Mouse (Mus musculus): ENCODE results near the gene Psmd4. TPM values are rescaled to one million over a fixed set of nuclear protein-coding genes. Genes with fewer than 3 reads are reported as not detected.

Psmd4 gene
- total and polyA plus RNA-seq, 2 experiments from 2014 or later, result 210 to 272 TPM

DNA sequence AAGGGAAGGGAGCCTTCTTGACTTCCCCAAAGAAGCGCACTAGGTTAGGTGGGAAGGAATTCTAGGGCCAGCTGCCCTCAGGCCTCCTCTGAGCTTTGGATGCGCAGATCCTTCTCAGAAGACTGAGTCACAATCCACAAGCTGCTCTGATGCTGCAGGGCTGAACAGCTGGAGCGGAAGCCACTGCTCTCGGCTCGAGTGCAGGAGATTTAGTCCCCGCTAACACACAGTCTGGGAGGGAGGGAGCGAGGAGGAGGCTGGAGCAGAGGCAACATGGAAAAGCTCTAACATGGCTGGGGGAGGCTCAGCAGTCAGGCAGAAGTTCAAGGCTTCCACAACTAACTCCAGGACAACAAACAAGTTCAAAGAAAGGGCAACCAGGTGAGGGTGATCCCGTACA, 15.7 kb upstream of the Psmd4 start:
- DNase-seq (ENCODE audit: low spot score) (no peak), ATAC-seq (no peak)
- H3K4me2 ChIP-seq (ENCODE audit: low read depth, low read length), result no peak overlapping the region
- no peaks in the 10 kb centered on the region for H3K27me3 ChIP-seq (ENCODE audit: insufficient read depth, low read length)
- no peak for TF ChIP-seq CTCF (IDR thresholded peaks at IDR 0.05; ENCODE audit: low read depth)
- peaks cover 47% of the 10 kb centered on the region for H3K36me3 ChIP-seq (ENCODE audit: insufficient read depth, low read length)
- WGBS, result 83% methylated on average over 8 of the region's 8 CpGs
- H3K9ac ChIP-seq (replicated peaks; ENCODE audit: low read length), result no peak overlapping the region
- no peaks in the 10 kb centered on the region for H3K9me3 ChIP-seq (ENCODE audit: low read length)
- no peak overlapping the region for H3K27ac ChIP-seq
- H3K4me3 ChIP-seq (ENCODE audit: low read length), result no peak overlapping the region
- H3K4me1 ChIP-seq (ENCODE audit: insufficient read depth, low read length), result no peaks in the 10 kb centered on the region

DNA sequence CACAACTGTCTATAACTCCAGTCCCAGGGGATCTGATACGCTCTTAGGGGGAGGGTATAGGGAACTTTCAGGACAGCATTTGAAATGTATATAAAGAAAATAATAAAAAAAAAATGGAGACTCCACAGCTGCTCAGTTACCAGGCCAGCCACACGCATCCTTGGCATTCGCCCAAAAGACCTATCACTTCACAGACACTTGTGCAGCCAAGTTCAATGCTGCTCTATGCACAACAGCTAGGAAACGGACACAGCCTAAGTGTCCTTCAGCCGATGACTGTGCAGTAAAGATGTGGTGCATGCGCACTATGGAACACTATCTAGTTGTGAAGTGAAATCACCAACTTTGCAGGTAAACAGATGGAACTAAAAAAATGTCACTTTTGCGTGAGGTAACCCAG, 13.9 kb upstream of the Psmd4 start:
- ATAC-seq, result no peak
- H3K36me3 ChIP-seq (ENCODE audit: insufficient read depth, low read length), result peaks cover 31% of the 10 kb centered on the region
- no peak overlapping the region for H3K27ac ChIP-seq
- no peak overlapping the region for H3K4me3 ChIP-seq (ENCODE audit: low read length)
- H3K27me3 ChIP-seq (ENCODE audit: insufficient read depth, low read length), result no peaks in the 10 kb centered on the region
- H3K4me2 ChIP-seq (ENCODE audit: low read depth, low read length), result no peak overlapping the region
- no peaks in the 10 kb centered on the region for H3K9me3 ChIP-seq (ENCODE audit: low read length)
- DNase-seq (ENCODE audit: low spot score), result no peak
- no peaks in the 10 kb centered on the region for H3K4me1 ChIP-seq (ENCODE audit: insufficient read depth, low read length)
- no peak for TF ChIP-seq CTCF (IDR thresholded peaks at IDR 0.05; ENCODE audit: low read depth)
- H3K9ac ChIP-seq (replicated peaks; ENCODE audit: low read length), result no peak overlapping the region
- WGBS, result 81% methylated on average over 7 of the region's 7 CpGs

DNA sequence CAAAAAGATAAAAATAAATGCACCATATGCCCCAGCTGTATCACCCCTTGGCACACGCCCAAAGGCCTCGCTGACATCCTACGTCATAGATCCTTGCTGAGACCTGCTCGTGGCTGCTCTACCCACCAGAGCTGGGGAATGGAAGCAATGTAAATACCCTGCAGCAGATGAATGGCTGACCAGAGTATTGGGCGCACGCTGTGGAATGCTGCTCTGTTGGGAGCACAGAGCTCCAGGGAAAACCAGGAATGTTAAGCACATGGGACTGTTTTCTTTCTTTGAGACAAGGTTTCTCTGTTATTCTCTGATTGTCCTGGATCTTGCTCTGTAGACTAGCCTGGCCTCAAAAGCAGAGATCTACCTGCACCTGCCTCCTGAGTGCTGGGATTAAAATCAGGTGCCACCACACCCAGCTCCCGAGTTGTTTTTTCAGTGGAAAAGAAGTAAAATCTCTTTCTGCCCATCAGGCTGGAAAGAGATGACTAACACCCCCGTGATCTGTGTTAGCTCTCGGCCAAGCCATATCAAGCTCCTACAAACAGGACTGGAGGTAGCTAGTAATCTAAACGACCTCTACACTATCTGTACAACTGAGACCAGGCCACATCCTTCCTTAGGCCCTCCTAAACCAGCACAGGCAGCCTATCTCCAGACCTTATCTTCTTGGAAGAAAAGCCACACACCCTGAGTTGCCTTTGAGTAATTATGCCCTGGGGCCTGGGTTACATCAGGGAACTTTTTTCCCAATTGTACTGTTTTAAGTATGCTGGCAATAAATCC, 12.3 kb upstream of the Psmd4 start:
- 48% methylated on average over 10 of the region's 10 CpGs for WGBS
- Histone ChIP-seq H3K27ac (no peak overlapping the region), H3K9me3 (ENCODE audit: low read length) (no peaks in the 10 kb centered on the region), H3K27me3 (ENCODE audit: insufficient read depth, low read length) (no peaks in the 10 kb centered on the region), H3K4me3 (ENCODE audit: low read length) (no peak overlapping the region), H3K4me2 (ENCODE audit: low read depth, low read length) (no peak overlapping the region), H3K4me1 (ENCODE audit: insufficient read depth, low read length) (no peaks in the 10 kb centered on the region), H3K36me3 (ENCODE audit: insufficient read depth, low read length) (peaks cover 17% of the 10 kb centered on the region), H3K9ac (replicated peaks; ENCODE audit: low read length) (no peak overlapping the region)
- peak; percentile 11 for DNase-seq (ENCODE audit: low spot score)
- no peak for ATAC-seq
- no peak for TF ChIP-seq CTCF (IDR thresholded peaks at IDR 0.05; ENCODE audit: low read depth)

DNA sequence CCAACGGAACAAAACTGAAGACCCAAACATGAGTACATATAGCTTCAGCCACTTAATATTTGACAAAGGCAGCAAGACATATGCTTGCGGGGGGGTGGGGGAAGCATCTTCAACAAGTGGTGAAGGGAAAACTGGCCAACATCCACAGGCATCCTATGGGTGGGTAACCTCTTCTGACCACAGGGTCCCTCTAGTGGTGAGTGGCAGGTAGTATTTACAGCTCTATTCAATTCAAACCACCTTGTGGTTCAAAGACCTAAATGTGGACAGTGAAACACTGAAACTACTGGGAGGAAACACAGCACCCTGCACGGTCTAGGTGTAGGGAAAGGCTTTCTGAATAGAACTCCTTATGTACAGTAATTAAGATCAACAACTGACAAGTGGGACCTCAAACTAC, 11.3 kb upstream of the Psmd4 start:
- Histone ChIP-seq H3K9ac (replicated peaks; ENCODE audit: low read length) (no peak overlapping the region), H3K4me2 (ENCODE audit: low read depth, low read length) (no peak overlapping the region), H3K27me3 (ENCODE audit: insufficient read depth, low read length) (no peaks in the 10 kb centered on the region), H3K4me1 (ENCODE audit: insufficient read depth, low read length) (no peaks in the 10 kb centered on the region), H3K36me3 (ENCODE audit: insufficient read depth, low read length) (peaks cover 7% of the 10 kb centered on the region; the same call in 1 of the 2 replicates), H3K27ac (no peak overlapping the region), H3K4me3 (ENCODE audit: low read length) (no peak overlapping the region), H3K9me3 (ENCODE audit: low read length) (no peaks in the 10 kb centered on the region)
- peak; percentile 75 for ATAC-seq
- 44% methylated on average over 3 of the region's 3 CpGs for WGBS
- peak; percentile 82 for TF ChIP-seq CTCF (IDR thresholded peaks at IDR 0.05; ENCODE audit: low read depth)
- DNase-seq (ENCODE audit: low spot score), result peak; percentile 75

DNA sequence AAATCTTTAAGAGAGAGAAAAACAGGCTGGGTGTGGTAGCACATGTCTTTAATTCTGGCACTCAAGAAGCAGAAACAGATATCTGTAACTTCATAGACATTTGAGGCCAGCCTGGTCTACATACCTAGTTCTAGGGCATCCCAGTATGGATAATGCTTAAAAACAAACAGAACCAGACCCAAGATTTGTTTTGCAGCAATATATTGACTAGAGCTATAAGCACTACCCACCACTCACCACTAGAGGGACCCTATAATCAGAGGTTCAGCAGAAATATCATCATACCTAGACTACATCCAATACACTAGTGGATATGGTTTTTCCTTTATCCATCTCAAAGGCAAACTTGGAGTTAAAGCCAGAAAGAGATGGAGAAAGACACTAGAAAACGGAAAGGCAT, 10.5 kb upstream of the Psmd4 start:
- peak; percentile 85 for TF ChIP-seq CTCF (IDR thresholded peaks at IDR 0.05; ENCODE audit: low read depth)
- H3K4me1 ChIP-seq (ENCODE audit: insufficient read depth, low read length), result no peaks in the 10 kb centered on the region
- ATAC-seq, result peak; percentile 50; the same call in 1 of the 2 replicates
- no peak overlapping the region for H3K4me2 ChIP-seq (ENCODE audit: low read depth, low read length)
- peak; percentile 75 for DNase-seq (ENCODE audit: low spot score)
- no peaks in the 10 kb centered on the region for H3K27me3 ChIP-seq (ENCODE audit: insufficient read depth, low read length)
- peaks cover under 1% of the 10 kb centered on the region; the same call in 1 of the 2 replicates for H3K36me3 ChIP-seq (ENCODE audit: insufficient read depth, low read length)
- WGBS, result 44% methylated on average over 1 of the region's 1 CpGs
- no peaks in the 10 kb centered on the region for H3K9me3 ChIP-seq (ENCODE audit: low read length)
- no peak overlapping the region for H3K27ac ChIP-seq
- no peak overlapping the region for H3K9ac ChIP-seq (replicated peaks; ENCODE audit: low read length)
- no peak overlapping the region for H3K4me3 ChIP-seq (ENCODE audit: low read length)

DNA sequence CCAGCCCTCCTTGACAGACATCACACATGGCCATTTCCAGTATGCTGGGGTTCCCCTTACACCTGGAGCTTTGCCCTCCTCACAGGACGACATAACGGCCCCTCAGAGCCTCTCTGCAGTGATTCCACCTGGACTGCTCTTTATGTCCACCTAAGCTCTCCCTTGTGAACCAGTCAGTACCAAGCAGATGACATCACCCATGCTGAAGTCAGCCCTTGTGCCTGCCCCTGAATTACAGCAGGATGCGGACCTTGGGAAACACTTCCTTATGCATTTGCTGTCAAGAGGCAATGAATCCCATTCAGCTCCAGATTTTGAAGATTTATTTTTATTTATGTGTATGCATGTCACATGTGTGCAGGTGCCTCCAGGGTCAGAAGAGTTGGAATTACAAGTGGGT, 5.5 kb upstream of the Psmd4 start:
- Histone ChIP-seq H3K9ac (replicated peaks; ENCODE audit: low read length) (no peak overlapping the region), H3K9me3 (ENCODE audit: low read length) (no peaks in the 10 kb centered on the region), H3K4me1 (ENCODE audit: insufficient read depth, low read length) (no peaks in the 10 kb centered on the region), H3K27ac (no peak overlapping the region), H3K4me3 (ENCODE audit: low read length) (no peak overlapping the region), H3K4me2 (ENCODE audit: low read depth, low read length) (no peak overlapping the region), H3K27me3 (ENCODE audit: insufficient read depth, low read length) (no peaks in the 10 kb centered on the region), H3K36me3 (ENCODE audit: insufficient read depth, low read length) (no peaks in the 10 kb centered on the region)
- TF ChIP-seq CTCF (IDR thresholded peaks at IDR 0.05; ENCODE audit: low read depth), result no peak
- ATAC-seq (no peak), DNase-seq (ENCODE audit: low spot score) (no peak)
- WGBS, result 68% methylated on average over 3 of the region's 3 CpGs

DNA sequence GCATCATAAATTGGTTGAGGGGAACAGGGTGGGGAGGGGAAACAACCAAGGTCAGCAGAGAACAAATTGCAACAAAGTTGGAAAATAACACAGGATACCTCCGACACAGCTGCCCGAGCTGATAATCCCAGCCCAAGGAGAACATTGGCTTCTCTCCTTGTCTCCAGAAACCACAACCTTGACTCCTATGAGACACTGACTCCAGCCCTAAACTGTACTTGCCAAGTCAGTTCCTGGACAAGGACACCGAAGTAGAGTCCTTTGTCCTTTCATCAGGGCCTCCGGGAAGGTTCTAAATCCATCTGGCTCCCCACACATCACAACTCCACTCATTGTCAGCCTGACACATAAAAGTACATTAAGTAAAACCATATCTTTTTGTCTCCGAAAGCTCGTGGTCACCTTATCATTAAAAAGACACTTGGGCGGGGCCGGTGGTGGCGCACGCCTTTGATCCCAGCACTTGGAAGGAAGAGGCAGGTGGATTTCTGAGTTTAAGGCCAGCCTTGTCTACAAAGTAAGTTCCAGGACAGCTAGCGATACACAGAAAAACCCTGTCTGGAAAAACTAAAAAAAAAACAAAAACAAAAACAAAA, 4.1 kb upstream of the Psmd4 start:
- 87% methylated on average over 11 of the region's 11 CpGs for WGBS

More for the DNA sequence above, 4.1 kb upstream of the Psmd4 start:
- Histone ChIP-seq H3K27me3 (ENCODE audit: insufficient read depth, low read length) (no peaks in the 10 kb centered on the region), H3K36me3 (ENCODE audit: insufficient read depth, low read length) (no peaks in the 10 kb centered on the region), H3K4me3 (ENCODE audit: low read length) (no peak overlapping the region), H3K9ac (replicated peaks; ENCODE audit: low read length) (no peak overlapping the region), H3K9me3 (ENCODE audit: low read length) (no peaks in the 10 kb centered on the region), H3K4me1 (ENCODE audit: insufficient read depth, low read length) (peaks cover 2% of the 10 kb centered on the region; the same call in 1 of the 2 replicates), H3K27ac (no peak overlapping the region), H3K4me2 (ENCODE audit: low read depth, low read length) (no peak overlapping the region)
- ATAC-seq, result no peak
- TF ChIP-seq CTCF (IDR thresholded peaks at IDR 0.05; ENCODE audit: low read depth), result no peak
- no peak for DNase-seq (ENCODE audit: low spot score)

Data from hindbrain, postnatal 0 days (tissue).